Mouse (Mus musculus) kidney, adult 9 months (tissue): ENCODE results near the gene Sucnr1.
A peak's percentile ranks its signal among the peaks of the same experiment; 100 is the strongest.
"Not testable (repeated sequence)": the region's sequence is repeated elsewhere in the genome, so short reads cannot be mapped to it uniquely, and the experiment has no call there.

Source experiments
- DNase-seq: peaks from one replicate; pipeline ENCODE4 v3.0.0; 2022

Sucnr1 gene

GRCm38 (mm10) chr3:60081648-60082047 lies at the start of gene Sucnr1:
Sucnr1 (plus strand) TSS chr3:60081869.
- peak; percentile 85 for DNase-seq

- peak; percentile 70 for DNase-seq
These were observed 35.3 kb upstream of the Sucnr1 start for GRCm38 (mm10) chr3:60046221-60046913.

GRCm38 (mm10) chr3:60053231-60053927 lies 28.3 kb upstream of the Sucnr1 start:
- DNase-seq: no peak

- no peak for DNase-seq
These were observed 27.7 kb upstream of the Sucnr1 start for GRCm38 (mm10) chr3:60053931-60054330.

- peak; percentile 47 for DNase-seq
These were observed 25.2 kb upstream of the Sucnr1 start for GRCm38 (mm10) chr3:60056451-60056850.

- no peak for DNase-seq
These were observed 24.4 kb upstream of the Sucnr1 start for GRCm38 (mm10) chr3:60057070-60057808.

- no peak for DNase-seq
These were observed 23.9 kb upstream of the Sucnr1 start for GRCm38 (mm10) chr3:60057809-60058082.

- peak; percentile 55 for DNase-seq
These were observed 2.7 kb upstream of the Sucnr1 start for GRCm38 (mm10) chr3:60078883-60079415.

- DNase-seq: no peak
These were observed 1.1 kb upstream of the Sucnr1 start for GRCm38 (mm10) chr3:60080572-60080971.

GRCm38 (mm10) chr3:60082746-60083145 lies 1.1 kb downstream of the Sucnr1 start:
- peak; percentile 68 for DNase-seq

GRCm38 (mm10) chr3:60085729-60086128 lies 4.1 kb downstream of the Sucnr1 start:
- DNase-seq: no peak

- DNase-seq: peak; percentile 76
These were observed 9.7 kb downstream of the Sucnr1 start for GRCm38 (mm10) chr3:60091321-60091720.

GRCm38 (mm10) chr3:60094386-60095156 lies 12.9 kb downstream of the Sucnr1 start:
- peak; percentile 90 for DNase-seq

GRCm38 (mm10) chr3:60096941-60097340 lies 15.3 kb downstream of the Sucnr1 start:
- DNase-seq: no peak

GRCm38 (mm10) chr3:60097485-60097884 lies 15.8 kb downstream of the Sucnr1 start:
- DNase-seq: no peak

- DNase-seq: peak; percentile 36
These were observed 16.9 kb downstream of the Sucnr1 start for GRCm38 (mm10) chr3:60098521-60098920.

- DNase-seq: peak; percentile 83
These were observed 22.9 kb downstream of the Sucnr1 start for GRCm38 (mm10) chr3:60104462-60105109.

- not testable (repeated sequence) for DNase-seq
These were observed 24.8 kb downstream of the Sucnr1 start for GRCm38 (mm10) chr3:60106446-60106845.

- DNase-seq: no peak
These were observed 26.1 kb downstream of the Sucnr1 start for GRCm38 (mm10) chr3:60107736-60108135.

GRCm38 (mm10) chr3:60108815-60109214 lies 27.1 kb downstream of the Sucnr1 start:
- DNase-seq: no peak

GRCm38 (mm10) chr3:60111135-60111710 lies 29.6 kb downstream of the Sucnr1 start:
- no peak for DNase-seq
